Mouse (Mus musculus) embryonic fibroblast, embryonic 13.5 days (primary cell): ENCODE results near the gene Hist2h2aa2.

Experiments
- CTCF ChIP-seq: IDR thresholded peaks from 2 replicates; pipeline ENCODE4 v1.5.1; 2011; ENCODE audit warnings: mild to moderate bottlenecking, control low read depth, low read length, moderate library complexity, borderline replicate concordance; ENCODE audit not compliant: insufficient read depth
- POLR2A ChIP-seq: IDR thresholded peaks from 2 replicates; pipeline ENCODE4 v1.6.1; 2011; ENCODE audit warnings: low read depth, mild to moderate bottlenecking, control low read depth, low read length, moderate library complexity

DNA sequence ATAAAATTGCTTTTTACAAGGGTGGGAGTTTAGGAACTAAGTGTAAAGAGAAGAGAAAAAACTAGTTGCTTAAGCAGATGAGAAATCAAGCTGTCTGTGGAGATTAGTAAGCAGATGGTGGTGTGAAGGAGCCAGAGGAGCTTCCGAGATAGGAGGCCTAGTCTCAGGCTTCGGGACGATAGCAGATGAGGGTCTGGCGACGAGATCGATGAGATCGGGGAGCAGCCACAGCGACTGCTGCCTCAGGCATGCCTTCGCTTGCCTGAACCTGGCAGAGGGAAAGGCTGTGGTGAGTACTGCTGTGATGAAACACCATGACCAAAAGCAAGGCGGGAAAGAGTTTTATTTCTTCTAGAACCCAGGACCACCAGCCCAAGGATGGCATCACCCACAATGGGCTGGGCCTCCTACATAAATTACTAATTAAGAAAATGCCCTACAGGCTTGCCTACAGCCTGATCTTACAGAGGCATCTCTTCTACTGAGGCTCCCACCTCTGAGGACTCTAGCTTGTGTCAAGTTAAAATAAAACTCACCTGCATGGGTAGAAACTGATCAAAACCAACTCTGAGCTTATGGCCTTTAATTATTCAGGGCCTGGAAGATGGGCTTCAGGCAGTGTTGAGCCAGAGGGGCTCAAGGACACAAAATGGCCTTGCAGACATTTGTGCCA, 14.7 kb upstream of the Hist2h2aa2 start:
- TF ChIP-seq CTCF = no peak
- TF ChIP-seq POLR2A = 0 out of 2 replicates have a peak, but pooled peaks have one; percentile 16
